Comparison of ENCODE assay signal across 8 mouse cellular contexts in the genomic region with DNA sequence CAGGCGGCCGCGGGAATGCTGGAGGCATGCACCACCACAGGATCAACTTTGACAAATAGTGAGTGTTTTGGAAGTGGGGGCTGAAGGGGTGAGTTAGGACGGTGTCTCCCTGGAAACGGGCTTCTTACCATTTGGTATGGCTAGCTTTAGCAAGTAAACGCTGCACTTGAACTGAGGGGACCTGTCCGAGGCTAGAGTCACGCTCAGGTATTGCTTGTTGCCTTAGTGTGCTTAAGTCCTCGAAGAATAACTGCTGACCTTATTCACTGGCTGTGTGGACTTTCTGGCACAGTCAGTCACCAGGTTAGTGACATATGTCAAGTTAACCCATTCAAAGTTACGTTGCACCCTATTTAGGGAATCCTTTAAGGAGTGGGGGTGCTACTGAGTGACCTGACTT. TPM values are rescaled to one million over a fixed set of nuclear protein-coding genes. Genes with fewer than 3 reads are reported as not detected.
A peak's percentile ranks its signal among the peaks of the same experiment; 100 is the strongest.
DNase-seq lines count a peak whose midpoint lies in the region; ATAC-seq and TF ChIP-seq lines count a peak whose summit lies in the region.

No protein-coding gene starts in this region.

- peaks cover 41% of the 10 kb centered on the region for H3K36me3 ChIP-seq in liver, adult 2 months (ENCODE audit: control insufficient read depth, insufficient read depth, low read length)
- peaks cover 51% of the 10 kb centered on the region for H3K36me3 ChIP-seq in intestine, embryonic 14.5 days (ENCODE audit: control insufficient read depth, insufficient read depth, low read length)
- peaks cover 27% of the 10 kb centered on the region for H3K36me3 ChIP-seq in neural tube, embryonic 14.5 days (ENCODE audit: control insufficient read depth, insufficient read depth, low read length)

- no peaks in the 10 kb centered on the region for H3K27me3 ChIP-seq in liver, adult 2 months (ENCODE audit: control insufficient read depth, insufficient read depth, low read length)
- no peaks in the 10 kb centered on the region for H3K27me3 ChIP-seq in intestine, embryonic 14.5 days (replicated peaks; ENCODE audit: control insufficient read depth, insufficient read depth, low read length)
- no peaks in the 10 kb centered on the region for H3K27me3 ChIP-seq in neural tube, embryonic 14.5 days (ENCODE audit: control insufficient read depth, insufficient read depth, low read length)

- no peak for TF ChIP-seq CTCF in liver, adult 2 months (IDR thresholded peaks at IDR 0.05; ENCODE audit: low read depth, low read length)

- peak overlapping the region; percentile 97 for H3K9ac ChIP-seq in liver, adult 2 months (ENCODE audit: low read depth, low read length)
- peak overlapping the region; percentile 100 for H3K9ac ChIP-seq in intestine, embryonic 14.5 days (ENCODE audit: low read length)
- H3K9ac ChIP-seq in neural tube, embryonic 14.5 days (replicated peaks; ENCODE audit: low read depth, low read length): peak overlapping the region; percentile 95

- peaks cover 10% of the 10 kb centered on the region; the same call in 1 of the 2 replicates for H3K79me2 ChIP-seq in liver, adult 2 months (ENCODE audit: control insufficient read depth, insufficient read depth, low read length)

- WGBS in liver, adult 2 months: 1% methylated on average over 10 of the region's 10 CpGs
- WGBS in intestine, embryonic 14.5 days: 6% methylated on average over 10 of the region's 10 CpGs
- WGBS in neural tube, embryonic 14.5 days: 7% methylated on average over 10 of the region's 10 CpGs

- peak overlapping the region; percentile 93 for H3K4me3 ChIP-seq in liver, adult 2 months (ENCODE audit: insufficient read depth, low read depth, low read length)
- H3K4me3 ChIP-seq in brown adipose tissue, adult 24 weeks (ENCODE audit: insufficient read depth, low read depth, low read length): peak overlapping the region; percentile 86
- peak overlapping the region; percentile 93 for H3K4me3 ChIP-seq in intestine, embryonic 14.5 days (ENCODE audit: low read depth, low read length)
- H3K4me3 ChIP-seq in neural tube, embryonic 14.5 days (ENCODE audit: low read depth, low read length): peak overlapping the region; percentile 95

- peak overlapping the region; percentile 90 for H3K27ac ChIP-seq in liver, adult 2 months (replicated peaks; ENCODE audit: insufficient read depth, low read depth, low read length)
- H3K27ac ChIP-seq in brown adipose tissue, adult 24 weeks (replicated peaks; ENCODE audit: low read depth, low read length): peak overlapping the region; percentile 91
- H3K27ac ChIP-seq in intestine, embryonic 14.5 days (ENCODE audit: low read depth): peak overlapping the region; percentile 98
- H3K27ac ChIP-seq in neural tube, embryonic 14.5 days (ENCODE audit: low read depth, low read length): no peak overlapping the region

- H3K9me3 ChIP-seq in intestine, embryonic 14.5 days (ENCODE audit: control insufficient read depth, low read length): no peaks in the 10 kb centered on the region
- no peaks in the 10 kb centered on the region for H3K9me3 ChIP-seq in neural tube, embryonic 14.5 days (ENCODE audit: control insufficient read depth, low read length)

- DNase-seq in liver, adult 2 months (ENCODE audit: extremely low read depth, low read depth, low spot score): peak; percentile 39
- DNase-seq in liver: no peak
- DNase-seq in intestine, embryonic 14.5 days (ENCODE audit: low spot score): no peak
- no peak for DNase-seq in frontal cortex, postnatal 10 days (ENCODE audit: low spot score in 2 of 2)
- DNase-seq in kidney, postnatal 4 days: no peak
- DNase-seq in Muller cell, postnatal 12 days (ENCODE audit: inconsistent ontology term): no peak

- peaks cover 20% of the 10 kb centered on the region for H3K4me1 ChIP-seq in liver, adult 2 months (ENCODE audit: control insufficient read depth, insufficient read depth, low read length)
- peaks cover 7% of the 10 kb centered on the region; the same call in 1 of the 2 replicates for H3K4me1 ChIP-seq in brown adipose tissue, adult 24 weeks (ENCODE audit: control insufficient read depth, insufficient read depth, insufficient read length, low read length)
- H3K4me1 ChIP-seq in intestine, embryonic 14.5 days (replicated peaks; ENCODE audit: control insufficient read depth, insufficient read depth, low read length): peaks cover 26% of the 10 kb centered on the region
- H3K4me1 ChIP-seq in neural tube, embryonic 14.5 days (ENCODE audit: control insufficient read depth, insufficient read depth, low read length): peaks cover 15% of the 10 kb centered on the region

- TF ChIP-seq POLR2A in liver, adult 2 months (IDR thresholded peaks at IDR 0.05; ENCODE audit: extremely low read depth, insufficient read depth, low read length): no peak

- ATAC-seq in intestine, embryonic 14.5 days (replicated peaks; ENCODE audit: low FRiP score, low TSS enrichment, low read depth): no peak
- no peak for ATAC-seq in neural tube, embryonic 14.5 days (ENCODE audit: low read depth)

- H3K4me2 ChIP-seq in intestine, embryonic 14.5 days (ENCODE audit: low read length): peak overlapping the region; percentile 96
- peak overlapping the region; percentile 98 for H3K4me2 ChIP-seq in neural tube, embryonic 14.5 days (ENCODE audit: low read depth, low read length)

RNA-seq across cellular contexts. Expression of gene Rpl27a, which starts 1.0 kb away (rescaled TPM):
- total RNA-seq in liver, adult 2 months (2014; rRNA removed): 318 and 380 TPM in 2 replicates
- 251 and 255 TPM in 2 replicates for polyA plus RNA-seq in liver, adult 2 months (2012; rRNA removed)
- 113 and 190 TPM in 2 replicates for polyA plus RNA-seq in brown adipose tissue, adult 24 weeks (2012; ENCODE audit: insufficient read depth, insufficient read length, missing spikeins)
- 164 and 177 TPM in 2 replicates for polyA plus RNA-seq in intestine, embryonic 14.5 days (2014; fragmentation: Nextera tagmentation; extraction: Ambion mirVana)
- polyA plus RNA-seq in neural tube, embryonic 14.5 days (2014; fragmentation: Nextera tagmentation; extraction: Ambion mirVana): 82.0 and 85.8 TPM in 2 replicates

RNA-seq across cellular contexts. Expression of gene Trim66, which starts 12.0 kb away (rescaled TPM):
- under 0.01 and 0.07 TPM in 2 replicates for total RNA-seq in liver, adult 2 months (2014; rRNA removed)
- 0.04 and 0.06 TPM in 2 replicates for polyA plus RNA-seq in liver, adult 2 months (2012; rRNA removed)
- polyA plus RNA-seq in brown adipose tissue, adult 24 weeks (2012; ENCODE audit: insufficient read depth, insufficient read length, missing spikeins): 0.38 TPM in 1 of 2 replicates, not detected in the other
- 0.15 TPM in 1 of 2 replicates, not detected in the other for polyA plus RNA-seq in intestine, embryonic 14.5 days (2014; fragmentation: Nextera tagmentation; extraction: Ambion mirVana)
- 0.46 and 0.60 TPM in 2 replicates for polyA plus RNA-seq in neural tube, embryonic 14.5 days (2014; fragmentation: Nextera tagmentation; extraction: Ambion mirVana)
